ENCODE assay signal across 8 mouse cellular contexts in genomic region chr8:56616260-56616659, GRCm38 (mm10).
A peak's percentile ranks its signal among the peaks of the same experiment; 100 is the strongest.
DNase-seq lines count a peak whose midpoint lies in the region; ATAC-seq and TF ChIP-seq lines count a peak whose summit lies in the region.
"Had no signal": no experiment of that assay in that cellular context is flagged by ENCODE, and none has a peak within 500 bp of the region (broad histone marks: within the 10 kb centered on the region; RNA-seq: fewer than 3 reads in every experiment).

No protein-coding gene starts in this region.

- WGBS in intestine, postnatal 0 days, result 46% methylated on average over 7 of the region's 7 CpGs
- 40% methylated on average over 7 of the region's 7 CpGs for WGBS in intestine, embryonic 16.5 days

- H3K4me3 ChIP-seq in intestine, postnatal 0 days (ENCODE audit: low read depth, low read length), result no peak overlapping the region
- H3K4me3 ChIP-seq in intestine, embryonic 16.5 days (ENCODE audit: low read length), result no peak overlapping the region
- H3K4me3 ChIP-seq in G1E (ENCODE audit: low read depth, low read length), result no peak overlapping the region
- H3K4me3 ChIP-seq: midbrain, embryonic 12.5 days had no signal

- no peaks in the 10 kb centered on the region for H3K36me3 ChIP-seq in intestine, postnatal 0 days (ENCODE audit: control insufficient read depth, insufficient read depth)
- no peaks in the 10 kb centered on the region for H3K36me3 ChIP-seq in intestine, embryonic 16.5 days (ENCODE audit: control insufficient read depth, insufficient read depth, low read length)
- H3K36me3 ChIP-seq in G1E (replicated peaks), result no peaks in the 10 kb centered on the region
- H3K36me3 ChIP-seq: midbrain, embryonic 12.5 days had no signal

- peak; percentile 29 for DNase-seq in CD4-positive helper T cell, adult 2 months (ENCODE audit: low read depth, low spot score)
- DNase-seq in G1E (ENCODE audit: low spot score), result no peak
- peak; percentile 52 for DNase-seq in embryo, embryonic 11 days
- peak; percentile 49 for DNase-seq in lung, postnatal 36 days
- no peak for DNase-seq in frontal cortex, postnatal 25 days (ENCODE audit: low spot score in 2 of 2)

- no peak for ATAC-seq in intestine, postnatal 0 days
- no peak for ATAC-seq in intestine, embryonic 16.5 days
- no peak for ATAC-seq in G1E (ENCODE audit: extremely low read depth, insufficient number of reproducible peaks, low FRiP score, poor library complexity, severe bottlenecking)

- no peak overlapping the region for H3K4me2 ChIP-seq in intestine, postnatal 0 days (replicated peaks; ENCODE audit: low read depth)
- no peak overlapping the region for H3K4me2 ChIP-seq in intestine, embryonic 16.5 days (ENCODE audit: low read depth, low read length)
- H3K4me2 ChIP-seq: midbrain, embryonic 12.5 days had no signal

- no peak overlapping the region for H3K9ac ChIP-seq in intestine, postnatal 0 days (ENCODE audit: low read depth, low read length)
- no peak overlapping the region for H3K9ac ChIP-seq in intestine, embryonic 16.5 days (ENCODE audit: low read depth, low read length)
- H3K9ac ChIP-seq: midbrain, embryonic 12.5 days had no signal

- peaks cover 7% of the 10 kb centered on the region; the same call in 1 of the 2 replicates for H3K27me3 ChIP-seq in intestine, postnatal 0 days (replicated peaks; ENCODE audit: control insufficient read depth, insufficient read depth, low read length)
- H3K27me3 ChIP-seq in intestine, embryonic 16.5 days (replicated peaks; ENCODE audit: control insufficient read depth, insufficient read depth, low read length), result peaks cover 6% of the 10 kb centered on the region; the same call in 1 of the 2 replicates
- H3K27me3 ChIP-seq in G1E (ENCODE audit: insufficient read depth, low read length), result peaks cover 7% of the 10 kb centered on the region

- peak; percentile 80 for TF ChIP-seq CTCF in intestine, postnatal 0 days (IDR thresholded peaks at IDR 0.05; ENCODE audit: low read depth)
- peak; percentile 77 for TF ChIP-seq CTCF in G1E (IDR thresholded peaks at IDR 0.05; ENCODE audit: low read depth, low read length)

- H3K27ac ChIP-seq in intestine, postnatal 0 days (ENCODE audit: low read depth, low read length), result no peak overlapping the region
- H3K27ac ChIP-seq in intestine, embryonic 16.5 days (ENCODE audit: low read length), result no peak overlapping the region
- H3K27ac ChIP-seq: midbrain, embryonic 12.5 days had no signal

- H3K4me1 ChIP-seq in intestine, postnatal 0 days (replicated peaks; ENCODE audit: control insufficient read depth, insufficient read depth, low read length), result no peaks in the 10 kb centered on the region
- peaks cover 8% of the 10 kb centered on the region; the same call in 1 of the 2 replicates for H3K4me1 ChIP-seq in intestine, embryonic 16.5 days (ENCODE audit: control insufficient read depth, insufficient read depth, low read length)
- no peaks in the 10 kb centered on the region; the same call in 1 of the 2 replicates for H3K4me1 ChIP-seq in G1E (ENCODE audit: insufficient read depth, low read depth, low read length)

- H3K9me3 ChIP-seq in intestine, postnatal 0 days (ENCODE audit: control insufficient read depth), result no peaks in the 10 kb centered on the region
- no peaks in the 10 kb centered on the region for H3K9me3 ChIP-seq in intestine, embryonic 16.5 days (ENCODE audit: control insufficient read depth, low read length)
- no peaks in the 10 kb centered on the region for H3K9me3 ChIP-seq in G1E (replicated peaks)
- H3K9me3 ChIP-seq: midbrain, embryonic 12.5 days had no signal

Comparison
In these comparisons a context has a peak if more than half of its experiments do, and no peak if none do; other contexts are left out.
1. DNase-seq: peak in CD4-positive helper T cell, adult 2 months (single experiment), embryo, embryonic 11 days (single experiment) and lung, postnatal 36 days (single experiment); none in G1E (single experiment) and frontal cortex, postnatal 25 days (0 of 2).